Mouse (Mus musculus): ENCODE measurements around the gene C3ar1. TPM values are rescaled to one million over a fixed set of nuclear protein-coding genes. Genes with fewer than 3 reads are reported as not detected.
A peak's percentile ranks its signal among the peaks of the same experiment; 100 is the strongest.

C3ar1 gene
- polyA plus RNA-seq, 1 experiment from 2014 or later = 1.9 TPM

- peak; percentile 37 for DNase-seq (ENCODE audit: low spot score)
These were observed 55.2 kb downstream of the C3ar1 start for GRCm38 (mm10) chr6:122800640-122801300.

Small RNA genes lying within 50 kb of the gene (microRNA-seq; reads per million reads assigned to microRNA genes)
- not detected for gene Mir7231 (ENCODE audit: borderline number of aligned reads)

Other genes with a start within 250 kb of the C3ar1 start
- 0.83 and 0.90 TPM in 2 replicates for gene Gdf3, start 246.1 kb downstream of the C3ar1 start, polyA plus RNA-seq (2015; fragmentation: Nextera tagmentation; extraction: Ambion mirVana)
- gene Dppa3, start 229.8 kb downstream of the C3ar1 start, polyA plus RNA-seq (2015; fragmentation: Nextera tagmentation; extraction: Ambion mirVana) = 3.9 and 4.4 TPM in 2 replicates
- 0.07 TPM in 1 of 2 replicates, not detected in the other for gene Nanog, start 148.7 kb downstream of the C3ar1 start, polyA plus RNA-seq (2015; fragmentation: Nextera tagmentation; extraction: Ambion mirVana)
- gene Slc2a3, start 54.5 kb downstream of the C3ar1 start, polyA plus RNA-seq (2015; fragmentation: Nextera tagmentation; extraction: Ambion mirVana) = 12.8 and 13.0 TPM in 2 replicates
- gene Foxj2, start 36.2 kb downstream of the C3ar1 start, polyA plus RNA-seq (2015; fragmentation: Nextera tagmentation; extraction: Ambion mirVana) = 3.0 and 3.2 TPM in 2 replicates
- gene Necap1, start 18.3 kb upstream of the C3ar1 start, polyA plus RNA-seq (2015; fragmentation: Nextera tagmentation; extraction: Ambion mirVana) = 26.9 and 29.2 TPM in 2 replicates
- 5.5 and 6.0 TPM in 2 replicates for gene Clec4a1, start 65.7 kb upstream of the C3ar1 start, polyA plus RNA-seq (2015; fragmentation: Nextera tagmentation; extraction: Ambion mirVana)
- 8.6 and 12.6 TPM in 2 replicates for gene Clec4a3, start 96.4 kb upstream of the C3ar1 start, polyA plus RNA-seq (2015; fragmentation: Nextera tagmentation; extraction: Ambion mirVana)
- gene Clec4a4, start 134.2 kb upstream of the C3ar1 start, polyA plus RNA-seq (2015; fragmentation: Nextera tagmentation; extraction: Ambion mirVana) = 0.18 and 0.35 TPM in 2 replicates
- 0.38 and 0.72 TPM in 2 replicates for gene Clec4b1, start 193.8 kb upstream of the C3ar1 start, polyA plus RNA-seq (2015; fragmentation: Nextera tagmentation; extraction: Ambion mirVana)